In the genomic region with DNA sequence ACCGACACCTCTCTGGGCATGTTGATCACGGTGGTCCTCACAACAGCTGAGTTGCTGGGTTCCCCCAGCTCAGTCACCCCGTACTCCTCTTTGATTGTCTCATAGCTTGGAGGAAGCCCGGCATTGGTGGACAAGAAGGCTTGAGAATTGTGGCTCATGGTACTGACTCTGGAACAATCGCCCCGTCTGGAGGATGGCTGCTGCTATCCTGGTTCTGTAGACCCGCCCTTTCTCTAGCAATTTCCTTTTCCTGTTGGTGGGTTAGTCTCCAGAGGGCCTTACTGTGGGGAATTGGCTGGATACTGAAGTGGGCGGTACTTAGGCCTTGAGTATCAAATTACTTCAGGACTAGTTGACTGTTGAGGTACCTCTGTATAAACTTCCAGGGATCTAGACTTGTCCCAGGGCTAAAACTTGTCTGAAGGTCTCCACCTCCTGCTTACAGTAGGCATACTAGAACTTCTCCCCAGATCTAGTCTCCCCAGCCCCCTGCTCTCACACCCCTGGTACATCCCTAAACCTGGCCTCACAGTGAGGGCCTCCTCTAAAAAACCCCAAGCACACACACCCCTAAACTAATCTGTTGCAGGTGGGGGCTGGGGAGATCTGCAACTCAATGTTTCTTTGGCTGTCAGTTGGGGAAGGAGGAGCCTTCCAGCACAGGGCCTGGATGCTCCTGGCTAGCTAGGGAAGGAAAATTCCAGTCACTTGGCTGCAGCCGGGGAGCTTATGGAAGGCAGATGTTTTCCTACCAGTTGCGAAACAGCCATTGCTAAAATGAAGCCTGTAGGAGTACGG, we compare ENCODE assay signal across 7 mouse cellular contexts. TPM values are rescaled to one million over a fixed set of nuclear protein-coding genes. Genes with fewer than 3 reads are reported as not detected.
DNase-seq lines count a peak whose midpoint lies in the region; ATAC-seq and TF ChIP-seq lines count a peak whose summit lies in the region.

A gene (minus strand): TSS at position 180 of the 798 bp plus-strand sequence.
A gene (minus strand): TSS at position 230 of the 798 bp plus-strand sequence.

- ATAC-seq in Patski, result peak; percentile 89
- peak; percentile 83 for ATAC-seq in hindbrain, postnatal 0 days
- peak; percentile 90 for ATAC-seq in limb, embryonic 15.5 days (ENCODE audit: insufficient number of reproducible peaks, low FRiP score, low TSS enrichment, low read depth)
- ATAC-seq in midbrain, embryonic 15.5 days (replicated peaks), result peak; percentile 62; the same call in 1 of the 2 replicates

- TF ChIP-seq CTCF in Patski (IDR thresholded peaks at IDR 0.05), result no peak
- TF ChIP-seq CTCF in hindbrain, postnatal 0 days (IDR thresholded peaks at IDR 0.05; ENCODE audit: low read depth), result no peak

- peak; percentile 42 for DNase-seq in Patski (ENCODE audit: low read depth, low spot score)
- DNase-seq in gastrocnemius, postnatal 14 days, result peak; percentile 85
- peak; percentile 64 for DNase-seq in hindbrain, postnatal 0 days (ENCODE audit: low spot score)
- DNase-seq in natural killer cell, adult 2 months (ENCODE audit: low spot score in 2 of 2), result no peak

- no peaks in the 10 kb centered on the region for H3K27me3 ChIP-seq in Patski
- H3K27me3 ChIP-seq in hindbrain, postnatal 0 days (ENCODE audit: insufficient read depth, low read length), result no peaks in the 10 kb centered on the region
- H3K27me3 ChIP-seq in limb, embryonic 15.5 days, result no peaks in the 10 kb centered on the region
- H3K27me3 ChIP-seq in midbrain, embryonic 15.5 days (replicated peaks), result no peaks in the 10 kb centered on the region

- CTCF ChIA-PET in Patski (lab: Charles Lee), result interaction anchor here (0.7 to 5.1 kb wide), 4 partner anchors 14 to 108 kb away, joined by 3 to 41 read pairs (median 10); a partner anchor contains a TSS

- peak within 1 kb of the TSS; percentile 83 for H3K4me3 ChIP-seq in brown adipose tissue, adult 24 weeks (ENCODE audit: insufficient read depth, low read depth, low read length)
- peak within 1 kb of the TSS; percentile 32 for H3K4me3 ChIP-seq in hindbrain, postnatal 0 days (ENCODE audit: low read length)
- peak within 1 kb of the TSS; percentile 60 for H3K4me3 ChIP-seq in limb, embryonic 15.5 days
- peak within 1 kb of the TSS; percentile 31 for H3K4me3 ChIP-seq in midbrain, embryonic 15.5 days

- peak within 1 kb of the TSS; percentile 97 for H3K27ac ChIP-seq in brown adipose tissue, adult 24 weeks (replicated peaks; ENCODE audit: low read depth, low read length)
- H3K27ac ChIP-seq in hindbrain, postnatal 0 days, result peak within 1 kb of the TSS; percentile 27; the same call in 1 of the 2 replicates
- H3K27ac ChIP-seq in limb, embryonic 15.5 days, result peak within 1 kb of the TSS; percentile 99
- H3K27ac ChIP-seq in midbrain, embryonic 15.5 days, result no peak within 1 kb of the TSS

- in situ Hi-C loops in Patski (cut with MboI; ENCODE audit: low pct_unique_long_range_greater_than_20kb), result loop anchor here (5.0 kb wide), 3 partner anchors 56 to 221 kb away; a partner anchor contains a TSS

- intact Hi-C loops in gastrocnemius, postnatal 14 days (cut with DNase I; ENCODE audit: low total_unique reads), result no loop called here

- 21% methylated on average over 11 of the region's 11 CpGs for WGBS in hindbrain, postnatal 0 days
- WGBS in limb, embryonic 15.5 days, result 2% methylated on average over 11 of the region's 11 CpGs
- WGBS in midbrain, embryonic 15.5 days, result 26% methylated on average over 11 of the region's 11 CpGs

- no peaks in the 10 kb centered on the region for H3K36me3 ChIP-seq in hindbrain, postnatal 0 days (ENCODE audit: insufficient read depth, low read length)
- peaks cover 4% of the 10 kb centered on the region; the same call in 1 of the 2 replicates for H3K36me3 ChIP-seq in limb, embryonic 15.5 days
- no peaks in the 10 kb centered on the region for H3K36me3 ChIP-seq in midbrain, embryonic 15.5 days (replicated peaks)

- peak within 1 kb of the TSS; percentile 61 for H3K4me2 ChIP-seq in hindbrain, postnatal 0 days (ENCODE audit: low read depth, low read length)
- peak within 1 kb of the TSS; percentile 79 for H3K4me2 ChIP-seq in limb, embryonic 15.5 days
- H3K4me2 ChIP-seq in midbrain, embryonic 15.5 days, result peak within 1 kb of the TSS; percentile 48

- no peaks in the 10 kb centered on the region for H3K9me3 ChIP-seq in hindbrain, postnatal 0 days (ENCODE audit: low read length)
- H3K9me3 ChIP-seq in limb, embryonic 15.5 days, result no peaks in the 10 kb centered on the region
- H3K9me3 ChIP-seq in midbrain, embryonic 15.5 days, result no peaks in the 10 kb centered on the region

- 0 out of 2 replicates have a peak within 1 kb of the TSS, but pooled peaks have one; percentile 37 for H3K9ac ChIP-seq in hindbrain, postnatal 0 days (replicated peaks; ENCODE audit: low read length)
- H3K9ac ChIP-seq in limb, embryonic 15.5 days, result peak within 1 kb of the TSS; percentile 57
- 0 out of 2 replicates have a peak within 1 kb of the TSS, but pooled peaks have one; percentile 14 for H3K9ac ChIP-seq in midbrain, embryonic 15.5 days

- peaks cover 16% of the 10 kb centered on the region; the same call in 1 of the 2 replicates for H3K4me1 ChIP-seq in brown adipose tissue, adult 24 weeks (ENCODE audit: control insufficient read depth, insufficient read depth, insufficient read length, low read length)
- H3K4me1 ChIP-seq in hindbrain, postnatal 0 days (ENCODE audit: insufficient read depth, low read length), result peaks cover 3% of the 10 kb centered on the region; the same call in 1 of the 2 replicates
- H3K4me1 ChIP-seq in limb, embryonic 15.5 days, result peaks cover 52% of the 10 kb centered on the region
- peaks cover 5% of the 10 kb centered on the region for H3K4me1 ChIP-seq in midbrain, embryonic 15.5 days

- POLR2A ChIA-PET in Patski (lab: Charles Lee), result no interaction called here

RNA-seq across cellular contexts. Expression of the first gene that starts in this region (rescaled TPM):
- 0.50 TPM for polyA plus RNA-seq in Patski (2021)
- polyA plus RNA-seq in brown adipose tissue, adult 24 weeks (2012; ENCODE audit: insufficient read depth, insufficient read length, missing spikeins), result not detected in 2 replicates
- total RNA-seq in gastrocnemius, postnatal 14 days (2021), result not detected
- not detected in 2 replicates for total RNA-seq in hindbrain, postnatal 0 days (2014; rRNA removed)
- polyA plus RNA-seq in hindbrain, postnatal 0 days (2015; fragmentation: Nextera tagmentation; extraction: Ambion mirVana), result 0.38 TPM in 1 of 2 replicates, not detected in the other
- polyA plus RNA-seq in limb, embryonic 15.5 days (2015; fragmentation: Nextera tagmentation; extraction: Ambion mirVana), result 0.47 TPM in 1 of 2 replicates, not detected in the other
- not detected in 2 replicates for polyA plus RNA-seq in midbrain, embryonic 15.5 days (2015; fragmentation: Nextera tagmentation; extraction: Ambion mirVana)

RNA-seq across cellular contexts. Expression of the second gene that starts in this region (rescaled TPM):
- polyA plus RNA-seq in Patski (2021), result 257 TPM
- 194 and 274 TPM in 2 replicates for polyA plus RNA-seq in brown adipose tissue, adult 24 weeks (2012; ENCODE audit: insufficient read depth, insufficient read length, missing spikeins)
- 100 to 1,000 TPM in 1 of 2 experiments, 10 to 100 TPM in 1; 83.9 to 105 TPM for total RNA-seq in gastrocnemius, postnatal 14 days (2021)
- 79.3 and 82.4 TPM in 2 replicates for total RNA-seq in hindbrain, postnatal 0 days (2014; rRNA removed)
- 269 and 281 TPM in 2 replicates for polyA plus RNA-seq in hindbrain, postnatal 0 days (2015; fragmentation: Nextera tagmentation; extraction: Ambion mirVana)
- 1,488 and 1,547 TPM in 2 replicates for polyA plus RNA-seq in limb, embryonic 15.5 days (2015; fragmentation: Nextera tagmentation; extraction: Ambion mirVana)
- 135 and 145 TPM in 2 replicates for polyA plus RNA-seq in midbrain, embryonic 15.5 days (2015; fragmentation: Nextera tagmentation; extraction: Ambion mirVana)

Comparison
In these comparisons a context has a peak if more than half of its experiments do, and no peak if none do; other contexts are left out.
1. DNase-seq: peak in Patski (single experiment), gastrocnemius, postnatal 14 days (single experiment) and hindbrain, postnatal 0 days (single experiment); none in natural killer cell, adult 2 months (0 of 2).
2. H3K4me3 ChIP-seq: peak in every context shown above with its lines; median percentile 83 in brown adipose tissue, adult 24 weeks; 60 in limb, embryonic 15.5 days; 32 in hindbrain, postnatal 0 days; 31 in midbrain, embryonic 15.5 days.
3. Peak in every context shown above with its lines, with median percentiles within 50 percentile points of each other: ATAC-seq, H3K4me2 ChIP-seq and H3K9ac ChIP-seq.